Mouse (Mus musculus): ENCODE measurements around the gene Mfrp. TPM values are rescaled to one million over a fixed set of nuclear protein-coding genes. Genes with fewer than 3 reads are reported as not detected.

Mfrp gene
- polyA plus RNA-seq, 1 experiment: 0.35 TPM

- H3K27ac ChIP-seq (ENCODE audit: insufficient read depth, low read length): no peak overlapping the region
- no peak overlapping the region for H3K4me3 ChIP-seq (ENCODE audit: insufficient read depth, low read length)
- peaks cover 19% of the 10 kb centered on the region for H3K4me1 ChIP-seq (ENCODE audit: control insufficient read depth, insufficient read depth, low read length)
- peak; percentile 58 for TF ChIP-seq CTCF (IDR thresholded peaks at IDR 0.05; ENCODE audit: extremely low read depth, insufficient read depth, low read length)
- TF ChIP-seq POLR2A (IDR thresholded peaks at IDR 0.05; ENCODE audit: extremely low read depth, insufficient read depth, low read length): no peak
Observed at GRCm38 (mm10) chr9:44076764-44077120, 24.8 kb upstream of the Mfrp start.

- H3K4me3 ChIP-seq (ENCODE audit: insufficient read depth, low read length): no peak overlapping the region
- H3K4me1 ChIP-seq (ENCODE audit: control insufficient read depth, insufficient read depth, low read length): peaks cover 19% of the 10 kb centered on the region
- H3K27ac ChIP-seq (ENCODE audit: insufficient read depth, low read length): no peak overlapping the region
- TF ChIP-seq POLR2A (IDR thresholded peaks at IDR 0.05; ENCODE audit: extremely low read depth, insufficient read depth, low read length): no peak
- no peak for TF ChIP-seq CTCF (IDR thresholded peaks at IDR 0.05; ENCODE audit: extremely low read depth, insufficient read depth, low read length)
Observed at GRCm38 (mm10) chr9:44077266-44077910, 24.1 kb upstream of the Mfrp start.

- H3K4me1 ChIP-seq (ENCODE audit: control insufficient read depth, insufficient read depth, low read length): peaks cover 20% of the 10 kb centered on the region
- TF ChIP-seq POLR2A (IDR thresholded peaks at IDR 0.05; ENCODE audit: extremely low read depth, insufficient read depth, low read length): no peak
- TF ChIP-seq CTCF (IDR thresholded peaks at IDR 0.05; ENCODE audit: extremely low read depth, insufficient read depth, low read length): no peak
- no peak overlapping the region for H3K4me3 ChIP-seq (ENCODE audit: insufficient read depth, low read length)
- peak overlapping the region; percentile 18; the same call in 1 of the 2 replicates for H3K27ac ChIP-seq (ENCODE audit: insufficient read depth, low read length)
Observed at GRCm38 (mm10) chr9:44078136-44078797, 23.3 kb upstream of the Mfrp start.

- Histone ChIP-seq H3K4me3 (ENCODE audit: insufficient read depth, low read length) (no peak overlapping the region), H3K27ac (ENCODE audit: insufficient read depth, low read length) (peak overlapping the region; percentile 86), H3K4me1 (ENCODE audit: control insufficient read depth, insufficient read depth, low read length) (peaks cover 24% of the 10 kb centered on the region)
- TF ChIP-seq POLR2A (IDR thresholded peaks at IDR 0.05; ENCODE audit: extremely low read depth, insufficient read depth, low read length) (no peak), CTCF (IDR thresholded peaks at IDR 0.05; ENCODE audit: extremely low read depth, insufficient read depth, low read length) (no peak)
Observed at GRCm38 (mm10) chr9:44078955-44079756, 22.4 kb upstream of the Mfrp start.

- H3K27ac ChIP-seq (ENCODE audit: insufficient read depth, low read length): peak overlapping the region; percentile 86
- TF ChIP-seq CTCF (IDR thresholded peaks at IDR 0.05; ENCODE audit: extremely low read depth, insufficient read depth, low read length): no peak
- no peak for TF ChIP-seq POLR2A (IDR thresholded peaks at IDR 0.05; ENCODE audit: extremely low read depth, insufficient read depth, low read length)
- peaks cover 24% of the 10 kb centered on the region for H3K4me1 ChIP-seq (ENCODE audit: control insufficient read depth, insufficient read depth, low read length)
- no peak overlapping the region for H3K4me3 ChIP-seq (ENCODE audit: insufficient read depth, low read length)
Observed at GRCm38 (mm10) chr9:44079997-44080780, 21.3 kb upstream of the Mfrp start.

- H3K4me3 ChIP-seq (ENCODE audit: insufficient read depth, low read length): no peak overlapping the region
- TF ChIP-seq POLR2A (IDR thresholded peaks at IDR 0.05; ENCODE audit: extremely low read depth, insufficient read depth, low read length) (no peak), CTCF (IDR thresholded peaks at IDR 0.05; ENCODE audit: extremely low read depth, insufficient read depth, low read length) (no peak)
- H3K27ac ChIP-seq (ENCODE audit: insufficient read depth, low read length): peak overlapping the region; percentile 78; the same call in 1 of the 2 replicates
- peaks cover 24% of the 10 kb centered on the region for H3K4me1 ChIP-seq (ENCODE audit: control insufficient read depth, insufficient read depth, low read length)
Observed at GRCm38 (mm10) chr9:44080953-44081352, 20.6 kb upstream of the Mfrp start.

- peaks cover 24% of the 10 kb centered on the region for H3K4me1 ChIP-seq (ENCODE audit: control insufficient read depth, insufficient read depth, low read length)
- no peak overlapping the region for H3K4me3 ChIP-seq (ENCODE audit: insufficient read depth, low read length)
- no peak for TF ChIP-seq POLR2A (IDR thresholded peaks at IDR 0.05; ENCODE audit: extremely low read depth, insufficient read depth, low read length)
- no peak overlapping the region for H3K27ac ChIP-seq (ENCODE audit: insufficient read depth, low read length)
Observed at GRCm38 (mm10) chr9:44081581-44081980, 19.9 kb upstream of the Mfrp start.

GRCm38 (mm10) chr9:44082266-44082665 is 19.3 kb upstream of the Mfrp start:
- no peak overlapping the region for H3K4me3 ChIP-seq (ENCODE audit: insufficient read depth, low read length)
- no peak overlapping the region for H3K27ac ChIP-seq (ENCODE audit: insufficient read depth, low read length)
- no peak for TF ChIP-seq POLR2A (IDR thresholded peaks at IDR 0.05; ENCODE audit: extremely low read depth, insufficient read depth, low read length)
- TF ChIP-seq CTCF (IDR thresholded peaks at IDR 0.05; ENCODE audit: extremely low read depth, insufficient read depth, low read length): no peak
- H3K4me1 ChIP-seq (ENCODE audit: control insufficient read depth, insufficient read depth, low read length): peaks cover 24% of the 10 kb centered on the region
